Mouse (Mus musculus) limb, embryonic 10.5 days (tissue): ENCODE measurements around the gene Ahcy. TPM values are rescaled to one million over a fixed set of nuclear protein-coding genes. Genes with fewer than 3 reads are reported as not detected.

Experiments used
- DNase-seq: peaks from one replicate; pipeline ENCODE4 v3.0.0-alpha.2; 2017; ENCODE audit warnings: low spot score
- H3K27ac ChIP-seq: fragments of 300-500 bp; sonication (generic); 2 replicates; pipeline ENCODE4 v1.5.1; 2016; ENCODE audit warnings: mild to moderate bottlenecking
- H3K27me3 ChIP-seq: fragments of 300-500 bp; sonication (generic); 2 replicates; pipeline ENCODE4 v1.6.1; 2016; ENCODE audit warnings: low read depth, mild to moderate bottlenecking; ENCODE audit not compliant: poor library complexity, severe bottlenecking
- H3K36me3 ChIP-seq: fragments of 300-500 bp; sonication (generic); 2 replicates; pipeline ENCODE4 v1.6.1; 2016; ENCODE audit warnings: mild to moderate bottlenecking, moderate library complexity
- H3K4me1 ChIP-seq: fragments of 300-500 bp; sonication (generic); 2 replicates; pipeline ENCODE4 v1.6.1; 2016
- H3K4me3 ChIP-seq: fragments of 300-500 bp; sonication (generic); 2 replicates; pipeline ENCODE4 v1.5.1; 2016; ENCODE audit warnings: mild to moderate bottlenecking, moderate library complexity
- H3K9me3 ChIP-seq: fragments of 300-500 bp; sonication (generic); replicated peaks from 2 replicates; pipeline ENCODE4 v1.6.1; 2016; ENCODE audit warnings: mild to moderate bottlenecking
- WGBS: fragments of 180-500 bp; shearing (Covaris S2); methylation state at CpG from one replicate; pipeline ENCODE4 v1.1.7; 2016; 5-methylcytosine and 5-hydroxymethylcytosine counted together
- polyA plus RNA-seq: library from polyadenylated mRNA; unstranded; fragments of >200 nt; fragmentation: Nextera tagmentation; extraction: Ambion mirVana; gene quantifications from 2 replicates; pipeline ENCODE4 v1.2.1, GENCODE M21; 2016

The Ahcy gene
- polyA plus RNA-seq, 1 experiment from 2014 or later = 156 TPM

GRCm38 (mm10) chr2:155088264-155088663 lies 14.0 kb upstream of the Ahcy start:
- no peaks in the 10 kb centered on the region for H3K36me3 ChIP-seq
- no peak for DNase-seq
- 86% methylated on average over 6 of the region's 6 CpGs for WGBS
- H3K9me3 ChIP-seq = no peaks in the 10 kb centered on the region
- no peaks in the 10 kb centered on the region for H3K27me3 ChIP-seq
- no peak overlapping the region for H3K4me3 ChIP-seq
- H3K4me1 ChIP-seq = peaks cover under 1% of the 10 kb centered on the region
- H3K27ac ChIP-seq = no peak overlapping the region

- WGBS = 94% methylated on average over 5 of the region's 5 CpGs
- Histone ChIP-seq H3K4me3 (no peak overlapping the region), H3K27ac (no peak overlapping the region), H3K9me3 (no peaks in the 10 kb centered on the region), H3K4me1 (no peaks in the 10 kb centered on the region; the same call in 1 of the 2 replicates), H3K27me3 (no peaks in the 10 kb centered on the region), H3K36me3 (no peaks in the 10 kb centered on the region)
- DNase-seq = no peak
Observed at GRCm38 (mm10) chr2:155086328-155086727, 12.0 kb upstream of the Ahcy start.

DNA sequence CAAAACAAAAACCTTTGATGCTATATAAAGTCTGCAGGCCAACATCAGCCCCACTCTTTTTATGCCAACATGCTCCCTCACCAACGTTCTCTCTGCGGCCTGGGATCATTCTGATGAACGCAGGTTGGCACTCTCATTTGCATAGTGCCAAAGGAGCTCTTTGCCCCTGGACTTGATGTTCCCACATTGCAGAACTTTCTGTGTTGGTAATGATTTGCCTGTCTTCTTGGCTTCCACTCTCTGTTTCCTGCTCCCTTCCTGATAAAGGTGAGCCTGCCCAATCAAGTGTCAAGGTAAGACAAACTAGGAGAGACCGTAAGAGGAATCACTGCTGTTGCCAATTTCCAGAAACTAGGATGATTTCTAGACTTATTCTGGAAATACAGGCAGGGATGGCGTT lies 10.2 kb upstream of the Ahcy start:
- 88% methylated on average over 5 of the region's 5 CpGs for WGBS
- no peaks in the 10 kb centered on the region for H3K36me3 ChIP-seq
- no peak for DNase-seq

GRCm38 (mm10) chr2:155082121-155082803 lies 8.0 kb upstream of the Ahcy start:
- peak; percentile 52 for DNase-seq
- Histone ChIP-seq H3K4me1 (no peaks in the 10 kb centered on the region; the same call in 1 of the 2 replicates), H3K36me3 (no peaks in the 10 kb centered on the region), H3K27me3 (no peaks in the 10 kb centered on the region), H3K4me3 (no peak overlapping the region), H3K27ac (no peak overlapping the region), H3K9me3 (no peaks in the 10 kb centered on the region)
- 19% methylated on average over 8 of the region's 8 CpGs for WGBS

More for the DNA sequence above, 10.2 kb upstream of the Ahcy start:
- no peak overlapping the region for H3K4me3 ChIP-seq
- H3K27me3 ChIP-seq = no peaks in the 10 kb centered on the region
- H3K9me3 ChIP-seq = no peaks in the 10 kb centered on the region
- no peak overlapping the region for H3K27ac ChIP-seq
- no peaks in the 10 kb centered on the region; the same call in 1 of the 2 replicates for H3K4me1 ChIP-seq

DNA sequence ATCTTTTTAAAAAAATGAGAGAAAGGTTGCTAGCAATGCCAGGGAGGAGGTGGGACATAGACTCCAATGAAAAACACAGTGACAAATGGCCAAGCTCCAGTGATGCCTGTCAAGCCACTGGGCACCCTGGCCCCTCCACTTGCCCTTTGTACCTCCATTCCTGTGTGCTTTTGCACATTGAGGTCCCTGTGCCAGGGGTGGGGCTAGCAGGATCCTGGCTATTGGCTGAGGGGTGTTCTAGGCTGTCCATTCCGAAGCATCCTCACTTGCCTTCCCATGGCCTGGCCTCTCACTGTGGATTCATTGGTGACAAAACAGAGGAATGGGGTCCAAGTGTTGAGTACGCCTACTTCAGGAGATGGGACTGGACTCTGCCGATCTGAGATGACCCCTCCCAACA lies 6.8 kb upstream of the Ahcy start:
- WGBS = 90% methylated on average over 3 of the region's 3 CpGs

DNA sequence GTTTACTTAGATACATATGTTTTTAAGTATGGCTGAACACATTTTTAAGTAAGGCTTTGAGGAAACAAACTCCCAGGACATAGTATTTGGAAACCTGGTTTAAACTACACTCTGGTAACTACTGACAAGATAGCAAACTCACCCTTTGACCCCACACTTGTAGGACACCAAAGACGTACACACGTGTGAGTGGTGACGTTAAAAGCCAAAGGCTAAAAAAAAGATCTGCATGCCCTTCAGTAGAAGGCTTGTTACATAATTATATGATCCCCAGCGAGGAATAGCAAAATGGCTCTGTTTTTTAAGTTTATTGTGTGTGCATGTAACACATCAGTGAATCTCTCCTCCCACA lies 5.9 kb upstream of the Ahcy start:
- Histone ChIP-seq H3K4me1 (peaks cover 9% of the 10 kb centered on the region), H3K36me3 (no peaks in the 10 kb centered on the region), H3K27me3 (no peaks in the 10 kb centered on the region), H3K4me3 (no peak overlapping the region), H3K9me3 (no peaks in the 10 kb centered on the region), H3K27ac (no peak overlapping the region)
- WGBS = 73% methylated on average over 4 of the region's 4 CpGs
- DNase-seq = no peak

More for the DNA sequence above, 6.8 kb upstream of the Ahcy start:
- Histone ChIP-seq H3K4me3 (no peak overlapping the region), H3K9me3 (no peaks in the 10 kb centered on the region), H3K27ac (no peak overlapping the region), H3K4me1 (peaks cover under 1% of the 10 kb centered on the region; the same call in 1 of the 2 replicates), H3K36me3 (no peaks in the 10 kb centered on the region), H3K27me3 (no peaks in the 10 kb centered on the region)
- no peak for DNase-seq

DNA sequence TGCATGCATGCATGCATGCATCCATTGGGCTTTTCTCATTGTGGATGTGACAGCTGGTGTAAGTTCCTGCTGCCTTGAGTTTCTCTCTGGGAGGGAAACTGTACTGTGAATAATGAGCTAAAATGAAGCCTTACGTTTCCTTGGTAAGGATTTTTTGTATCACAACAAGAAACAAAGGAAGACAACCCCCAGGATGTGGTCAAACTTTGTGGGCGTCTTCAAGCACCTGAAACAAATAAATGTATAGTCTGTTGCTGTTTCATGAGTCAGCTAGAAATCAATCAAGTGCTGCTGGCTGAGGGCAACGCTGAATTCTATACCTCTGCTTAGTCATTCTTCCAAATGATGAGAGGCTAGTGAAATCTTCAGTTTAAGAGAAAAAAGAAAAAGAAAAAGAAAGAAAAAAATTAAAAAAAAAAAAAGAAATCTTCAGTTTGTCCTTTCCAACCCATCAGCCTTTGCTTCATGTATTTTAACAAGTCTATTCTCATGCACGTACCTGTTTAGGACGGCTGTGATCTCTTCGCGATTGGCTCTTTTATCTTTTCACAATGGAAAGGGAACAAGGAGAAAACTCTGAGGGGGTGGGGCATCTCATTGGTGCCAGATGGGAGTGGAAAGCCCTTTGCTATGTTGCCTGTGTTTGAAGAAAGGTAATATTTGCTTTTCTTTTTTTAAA lies 5.3 kb upstream of the Ahcy start:
- DNase-seq = no peak
- H3K36me3 ChIP-seq = no peaks in the 10 kb centered on the region
- no peak overlapping the region for H3K27ac ChIP-seq
- no peaks in the 10 kb centered on the region for H3K9me3 ChIP-seq
- H3K27me3 ChIP-seq = no peaks in the 10 kb centered on the region
- peaks cover 15% of the 10 kb centered on the region for H3K4me1 ChIP-seq
- 50% methylated on average over 7 of the region's 7 CpGs for WGBS
- H3K4me3 ChIP-seq = no peak overlapping the region

- 65% methylated on average over 6 of the region's 6 CpGs for WGBS
- no peak overlapping the region for H3K4me3 ChIP-seq
- no peak for DNase-seq
- no peaks in the 10 kb centered on the region for H3K9me3 ChIP-seq
- H3K36me3 ChIP-seq = peaks cover 18% of the 10 kb centered on the region
- no peaks in the 10 kb centered on the region for H3K27me3 ChIP-seq
- peaks cover 45% of the 10 kb centered on the region for H3K4me1 ChIP-seq
- H3K27ac ChIP-seq = peak overlapping the region; percentile 92
Observed at GRCm38 (mm10) chr2:155075649-155076048, 1.4 kb upstream of the Ahcy start.

DNA sequence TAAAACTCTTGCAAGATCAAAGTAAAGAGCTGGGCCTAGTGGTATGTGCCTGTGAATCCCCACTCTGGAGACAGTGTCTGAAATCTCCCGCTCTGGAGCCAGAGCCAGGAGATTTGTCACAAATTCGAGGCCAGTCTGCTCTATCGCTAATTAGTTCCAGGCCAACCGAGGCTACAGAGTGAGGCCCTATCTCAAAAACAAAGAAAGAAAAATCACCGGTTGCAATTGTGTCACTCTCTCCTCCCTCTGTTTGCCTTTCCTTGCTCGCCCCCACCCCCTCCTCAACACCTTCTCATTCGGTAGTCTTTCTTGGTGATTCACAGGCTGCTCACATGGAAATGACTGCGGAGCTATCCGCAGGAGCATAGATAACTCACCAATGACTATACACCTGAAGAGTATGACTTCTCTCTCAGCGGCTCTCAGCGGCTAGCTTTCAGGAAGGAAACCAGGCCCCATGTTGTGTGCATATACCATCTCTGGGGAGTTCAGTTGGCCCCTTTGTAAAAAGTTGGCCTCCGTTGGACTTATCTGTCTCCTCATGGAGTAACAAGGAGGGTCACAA lies 551 bp upstream of the Ahcy start:
- H3K9me3 ChIP-seq = no peaks in the 10 kb centered on the region
- 9% methylated on average over 12 of the region's 12 CpGs for WGBS
- H3K4me3 ChIP-seq = peak overlapping the region; percentile 66
- H3K27me3 ChIP-seq = no peaks in the 10 kb centered on the region
- no peak for DNase-seq
- H3K36me3 ChIP-seq = peaks cover 26% of the 10 kb centered on the region
- peak overlapping the region; percentile 92 for H3K27ac ChIP-seq
- peaks cover 45% of the 10 kb centered on the region for H3K4me1 ChIP-seq

GRCm38 (mm10) chr2:155073347-155073746 lies 950 bp downstream of the Ahcy start:
- no peaks in the 10 kb centered on the region for H3K9me3 ChIP-seq
- H3K27ac ChIP-seq = peak overlapping the region; percentile 92
- no peak for DNase-seq
- no peaks in the 10 kb centered on the region for H3K27me3 ChIP-seq
- H3K36me3 ChIP-seq = peaks cover 41% of the 10 kb centered on the region
- 28% methylated on average over 3 of the region's 3 CpGs for WGBS
- peaks cover 45% of the 10 kb centered on the region for H3K4me1 ChIP-seq
- H3K4me3 ChIP-seq = peak overlapping the region; percentile 66

DNA sequence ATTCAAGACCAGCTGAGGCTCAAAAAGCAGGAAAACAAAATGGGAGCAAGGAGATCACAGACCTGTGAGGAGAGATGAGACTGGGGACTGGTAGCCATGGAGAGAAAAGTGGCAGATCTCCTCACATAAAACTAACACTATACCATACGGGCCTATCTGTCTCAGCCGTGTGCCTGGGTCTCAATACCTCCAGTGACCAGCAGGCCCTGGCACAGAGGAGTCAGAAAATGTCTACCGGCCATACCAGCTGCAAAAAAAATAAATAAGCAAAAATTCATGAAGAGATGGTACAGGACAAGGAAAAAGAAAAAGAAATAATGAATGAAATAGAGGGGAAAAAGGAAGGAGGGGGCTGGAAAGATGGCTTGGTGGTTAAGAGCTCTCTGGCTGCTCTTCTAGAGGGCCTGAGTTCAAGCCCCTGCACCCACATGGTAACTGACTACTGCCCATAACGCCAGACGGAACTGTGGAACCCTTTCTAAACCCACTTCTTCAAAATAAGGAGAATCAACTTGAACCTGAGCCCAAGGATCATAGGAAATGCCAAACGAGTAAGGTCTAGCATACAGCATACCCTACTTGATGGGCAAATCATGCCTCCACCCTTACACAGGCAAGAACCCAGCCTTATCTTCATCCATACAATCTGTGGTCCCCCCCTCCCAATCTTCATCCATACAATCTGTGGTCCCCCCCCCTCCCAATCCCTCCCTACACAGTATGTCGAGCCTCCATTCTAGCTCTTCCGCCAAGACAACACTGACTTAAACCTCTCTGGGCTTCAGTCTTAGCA lies 1.7 kb downstream of the Ahcy start:
- WGBS = 85% methylated on average over 8 of the region's 8 CpGs
- H3K4me3 ChIP-seq = peak overlapping the region; percentile 66
- DNase-seq = no peak
- peak overlapping the region; percentile 7; the same call in 1 of the 2 replicates for H3K27ac ChIP-seq
- peaks cover 49% of the 10 kb centered on the region for H3K36me3 ChIP-seq
- no peaks in the 10 kb centered on the region for H3K9me3 ChIP-seq
- H3K4me1 ChIP-seq = peaks cover 45% of the 10 kb centered on the region
- H3K27me3 ChIP-seq = no peaks in the 10 kb centered on the region

- 92% methylated on average over 9 of the region's 9 CpGs for WGBS
Observed at GRCm38 (mm10) chr2:155071027-155071426, 3.3 kb downstream of the Ahcy start.

More at GRCm38 (mm10) chr2:155071027-155071426, 3.3 kb downstream of the Ahcy start:
- peaks cover 64% of the 10 kb centered on the region for H3K36me3 ChIP-seq
- no peak overlapping the region for H3K4me3 ChIP-seq
- no peak for DNase-seq
- no peaks in the 10 kb centered on the region for H3K27me3 ChIP-seq
- no peak overlapping the region for H3K27ac ChIP-seq
- peaks cover 45% of the 10 kb centered on the region for H3K4me1 ChIP-seq
- no peaks in the 10 kb centered on the region for H3K9me3 ChIP-seq
